Mouse (Mus musculus) CH12.LX (cell line): Measurements from ENCODE around the gene Gpm6a. TPM values are rescaled to one million over a fixed set of nuclear protein-coding genes. Genes with fewer than 3 reads are reported as not detected.

Experiments
- DNase-seq: peaks from one replicate; pipeline ENCODE4 v3.0.0-alpha.2; 2013; ENCODE audit errors: extremely low read depth
- H3K27ac ChIP-seq: 2 replicates; pipeline ENCODE4 v1.5.1; 2012; ENCODE audit warnings: low read depth, mild to moderate bottlenecking, control low read depth, moderate library complexity; ENCODE audit not compliant: insufficient read depth
- H3K27me3 ChIP-seq: replicated peaks from 2 replicates; pipeline ENCODE3; 2012; ENCODE audit warnings: inconsistent platforms
- H3K36me3 ChIP-seq, 2 experiments: replicated peaks in 1 of 2; 2 replicates each; pipeline versions ENCODE3 to v1.6.1; 2012; ENCODE audit warnings: inconsistent platforms in 1 of 2, low read length in 1 of 2, mild to moderate bottlenecking in 1 of 2, mixed read lengths in 1 of 2, moderate library complexity in 1 of 2; ENCODE audit not compliant: control insufficient read depth in 1 of 2, insufficient read depth in 1 of 2
- H3K4me1 ChIP-seq, 2 experiments: 2 replicates each; pipeline ENCODE4 v1.6.1; 2012; ENCODE audit warnings: inconsistent platforms in 1 of 2, moderate library complexity in 1 of 2; ENCODE audit not compliant: insufficient read depth in 2 of 2, control insufficient read depth in 1 of 2
- H3K4me2 ChIP-seq: 2 replicates; pipeline ENCODE4 v1.6.1; 2012; ENCODE audit warnings: low read depth, mild to moderate bottlenecking, control low read depth; ENCODE audit not compliant: poor library complexity, insufficient read depth, severe bottlenecking
- H3K4me3 ChIP-seq, 3 experiments: fragments of 150-350 bp in 1 of 3; sonication (generic) in 1 of 3; replicated peaks in 1 of 3; 2 replicates each; pipeline versions ENCODE3 to v1.5.1; 2011 to 2012; ENCODE audit warnings: low read depth in 2 of 3, low read length in 2 of 3, mild to moderate bottlenecking in 2 of 3, moderate library complexity in 2 of 3, control low read depth in 1 of 3, improper control_type of control experiment in 1 of 3, inconsistent platforms in 1 of 3, mixed read lengths in 1 of 3; ENCODE audit not compliant: poor library complexity in 1 of 3
- H3K79me2 ChIP-seq: replicated peaks from 2 replicates; pipeline ENCODE4 v1.6.1; 2012; ENCODE audit warnings: mild to moderate bottlenecking, moderate library complexity; ENCODE audit not compliant: control insufficient read depth, poor library complexity, insufficient read depth, severe bottlenecking; ENCODE audit errors: extremely low read depth
- H3K9ac ChIP-seq: 2 replicates; pipeline ENCODE4 v1.6.1; 2012; ENCODE audit warnings: low read depth, mild to moderate bottlenecking, control low read depth, moderate library complexity; ENCODE audit not compliant: insufficient read depth
- H3K9me3 ChIP-seq: replicated peaks from 2 replicates; pipeline ENCODE3; 2012; ENCODE audit warnings: low read length, inconsistent platforms, mixed read lengths
- BHLHE40 ChIP-seq: IDR thresholded peaks from 2 replicates; pipeline ENCODE4 v1.6.1; 2011; ENCODE audit warnings: mild to moderate bottlenecking, low read depth, low read length, improper control_type of control experiment
- E2F4 ChIP-seq: IDR thresholded peaks from 2 replicates; pipeline ENCODE4 v1.6.1; 2011; ENCODE audit warnings: low read depth, low read length, improper control_type of control experiment; ENCODE audit not compliant: insufficient replicate concordance
- ELF1 ChIP-seq: IDR thresholded peaks from 2 replicates; pipeline ENCODE4 v1.6.1; 2014; ENCODE audit warnings: low read depth, mild to moderate bottlenecking, inconsistent platforms, low read length, improper control_type of control experiment
- EP300 ChIP-seq: IDR thresholded peaks from 2 replicates; pipeline ENCODE4 v1.6.1; 2011; ENCODE audit warnings: low read length, improper control_type of control experiment
- ETS1 ChIP-seq: conservative IDR thresholded peaks from 2 replicates; pipeline ENCODE4 v1.6.1; 2012; ENCODE audit warnings: low read depth, mild to moderate bottlenecking, inconsistent platforms, low read length, improper control_type of control experiment, moderate library complexity
- HCFC1 ChIP-seq: IDR thresholded peaks from 2 replicates; pipeline ENCODE4 v1.6.1; 2012; ENCODE audit warnings: low read depth, mild to moderate bottlenecking, inconsistent platforms, low read length, improper control_type of control experiment
- JUND ChIP-seq: conservative IDR thresholded peaks from 2 replicates; pipeline ENCODE4 v1.6.1; 2011; ENCODE audit warnings: low read depth, low read length, improper control_type of control experiment
- KAT2A ChIP-seq: IDR thresholded peaks from 2 replicates; pipeline ENCODE4 v1.6.1; 2012; ENCODE audit warnings: low read length, improper control_type of control experiment, inconsistent platforms; ENCODE audit not compliant: insufficient replicate concordance
- NRF1 ChIP-seq: IDR thresholded peaks from 2 replicates; pipeline ENCODE4 v1.6.1; 2014; ENCODE audit warnings: low read depth, mild to moderate bottlenecking, inconsistent platforms, low read length, improper control_type of control experiment, moderate library complexity
- POLR2A ChIP-seq: IDR thresholded peaks from 2 replicates; pipeline ENCODE4 v1.6.1; 2011; ENCODE audit warnings: low read depth, mild to moderate bottlenecking, improper control_type of control experiment, low read length
- POLR2AphosphoS2 ChIP-seq: IDR thresholded peaks from 2 replicates; pipeline ENCODE4 v1.6.1; 2011; ENCODE audit warnings: low read depth, low read length, improper control_type of control experiment
- RAD21 ChIP-seq: IDR thresholded peaks from 2 replicates; pipeline ENCODE4 v1.6.1; 2011; ENCODE audit warnings: low read depth, mild to moderate bottlenecking, low read length, improper control_type of control experiment, moderate library complexity
- SIN3A ChIP-seq: IDR thresholded peaks from 2 replicates; pipeline ENCODE4 v1.6.1; 2012; ENCODE audit warnings: low read length, improper control_type of control experiment, inconsistent platforms
- TBP ChIP-seq: conservative IDR thresholded peaks from 2 replicates; pipeline ENCODE4 v1.6.1; 2011; ENCODE audit warnings: low read depth, low read length, improper control_type of control experiment
- TCF12 ChIP-seq: IDR thresholded peaks from 2 replicates; pipeline ENCODE4 v1.6.1; 2014; ENCODE audit warnings: low read depth, mild to moderate bottlenecking, inconsistent platforms, low read length, improper control_type of control experiment
- UBTF ChIP-seq: IDR thresholded peaks from 2 replicates; pipeline ENCODE4 v1.6.1; 2012; ENCODE audit warnings: low read depth, mild to moderate bottlenecking, inconsistent platforms, low read length, improper control_type of control experiment, moderate library complexity
- USF1 ChIP-seq: IDR thresholded peaks from 2 replicates; pipeline ENCODE4 v1.6.1; 2014; ENCODE audit warnings: low read depth, mild to moderate bottlenecking, inconsistent platforms, low read length, improper control_type of control experiment
- ZNF384 ChIP-seq: IDR thresholded peaks from 2 replicates; pipeline ENCODE4 v1.6.1; 2012; ENCODE audit warnings: low read depth, low read length, improper control_type of control experiment, inconsistent platforms
- dilution Hi-C: fragments of 300-500 bp; cut with MboI; formaldehyde crosslinking; loops from 2 replicates; pipeline ENCODE4 v1.14.3; 2020; ENCODE audit warnings: low sequenced_read_pairs; ENCODE audit not compliant: extremely low pct_unique_long_range_greater_than_20kb, extremely low pct_ligation_motif_present
- in situ Hi-C: fragments of 300-500 bp; cut with MboI; formaldehyde crosslinking; loops from 3 replicates; pipeline ENCODE4 v1.14.3; 2019; ENCODE audit warnings: low sequenced_read_pairs, low pct_ligation_motif_present, low pct_unique_long_range_greater_than_20kb, mixed read lengths
- polyA plus RNA-seq: library from polyadenylated mRNA; unstranded; fragments of >175 nt; gene quantifications from 2 replicates; pipeline ENCODE4 v1.2.1, GENCODE M21; 2012; ENCODE audit warnings: low read depth; ENCODE audit not compliant: insufficient read length
- total RNA-seq, 2 experiments: library from RNA; depleted of rRNA; stranded (reverse); fragments of 300-350 nt in 1 of 2; fragments of >200 nt in 1 of 2; gene quantifications; 2 replicates each; pipeline ENCODE4 v1.2.3; 2012 to 2014

The Gpm6a gene
- total and polyA plus RNA-seq, 3 experiments, result 5.5 to 20.5 (median 6.4) TPM

DNA sequence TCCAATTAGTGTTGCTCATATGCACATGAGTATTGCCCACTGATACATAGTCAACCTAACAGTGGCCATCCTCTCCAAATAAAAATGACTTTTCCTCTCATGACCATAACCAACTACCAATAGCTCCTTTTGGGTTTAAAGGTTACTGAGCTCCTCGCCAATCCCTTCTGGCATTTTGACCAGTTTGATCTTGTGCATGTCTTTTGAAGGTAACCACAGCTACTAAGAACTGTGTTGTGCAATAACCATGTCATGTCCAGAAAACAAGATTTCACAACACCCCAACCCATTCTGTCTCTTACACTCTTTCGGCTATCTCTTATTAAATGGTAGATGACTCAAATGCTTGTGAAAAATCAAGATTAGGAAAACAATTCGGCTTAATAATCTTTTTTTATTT lies 29.7 kb upstream of the Gpm6a start:
- in situ Hi-C loops, result no loop called here
- Histone ChIP-seq H3K4me2 (no peak overlapping the region), H3K36me3 (no peaks in the 10 kb centered on the region), H3K27me3 (no peaks in the 10 kb centered on the region), H3K27ac (no peak overlapping the region), H3K4me3 (no peak overlapping the region), H3K79me2 (no peaks in the 10 kb centered on the region), H3K9me3 (no peaks in the 10 kb centered on the region), H3K9ac (no peak overlapping the region), H3K4me1 (no peaks in the 10 kb centered on the region)
- dilution Hi-C loops, result no loop called here
- TF ChIP-seq EP300 (no peak), ELF1 (no peak), POLR2AphosphoS2 (no peak), ZNF384 (no peak), USF1 (no peak), BHLHE40 (no peak), POLR2A (no peak), KAT2A (no peak), JUND (no peak), TBP (no peak), SIN3A (no peak)
- no peak for DNase-seq

- DNase-seq, result no peak
- no peak overlapping the region for H3K4me3 ChIP-seq
- H3K27ac ChIP-seq, result no peak overlapping the region
- dilution Hi-C loops (no loop called here), in situ Hi-C loops (no loop called here)
- no peaks in the 10 kb centered on the region for H3K27me3 ChIP-seq
- H3K9me3 ChIP-seq, result no peaks in the 10 kb centered on the region
- H3K4me1 ChIP-seq, result no peaks in the 10 kb centered on the region
- no peak overlapping the region for H3K9ac ChIP-seq
- TF ChIP-seq SIN3A, result no peak
- TF ChIP-seq JUND, result no peak
- no peak for TF ChIP-seq RAD21
- no peak for TF ChIP-seq TBP
- TF ChIP-seq UBTF, result no peak
- no peak for TF ChIP-seq NRF1
- TF ChIP-seq TCF12, result no peak
- no peak for TF ChIP-seq ETS1
- no peak for TF ChIP-seq POLR2AphosphoS2
- no peak for TF ChIP-seq E2F4
- TF ChIP-seq EP300, result no peak
- TF ChIP-seq HCFC1, result no peak
- no peaks in the 10 kb centered on the region for H3K36me3 ChIP-seq
- no peak overlapping the region for H3K4me2 ChIP-seq
- no peaks in the 10 kb centered on the region for H3K79me2 ChIP-seq
These were observed 22.3 kb upstream of the Gpm6a start for GRCm38 (mm10) chr8:54932306-54932705.
